Mouse (Mus musculus): ENCODE results near the gene Cep104.

GRCm38 (mm10) chr4:154042577-154042976, 67.6 kb downstream of the Cep104 start, which contains the start of gene Ccdc27:
- TF ChIP-seq CTCF (IDR thresholded peaks at IDR 0.05; ENCODE audit: control insufficient read depth, insufficient read depth, insufficient replicate concordance, low read depth, low read length) (no peak), POLR2A (IDR thresholded peaks at IDR 0.05; ENCODE audit: control insufficient read depth, low read depth, low read length) (no peak; the same call in 1 of the 2 replicates)

Measured in testis, adult 2 months (tissue).